Mouse (Mus musculus) left cerebral cortex, postnatal 25 days (tissue): ENCODE measurements at regions not wholly inside any gene's neighbourhood (a gene's known extent, or its start where the extent isn't known, plus 50 kb on each side); places are given as distances from the start of the nearest gene placed in this dataset.
A peak's percentile ranks its signal among the peaks of the same experiment; 100 is the strongest.

Experiments used
- DNase-seq, 2 experiments: peaks; one replicate each; pipeline ENCODE4 v3.0.0; 2022; ENCODE audit warnings: low spot score in 2 of 2, mixed read lengths in 1 of 2
- intact Hi-C: fragments of 180-260 bp; cut with DNase I; formaldehyde crosslinking; loops from one replicate; pipeline ENCODE4 v1.15.1; 2025

- intact Hi-C loops, result no loop called here
Observed at GRCm38 (mm10) chr4:66482495-66483291, 78.3 kb upstream of the Astn2 start.

GRCm38 (mm10) chr4:66478601-66479217 lies 74.3 kb upstream of the Astn2 start:
- intact Hi-C loops, result no loop called here
- DNase-seq, result peak in 1 of 2 experiments; percentile 5

More at GRCm38 (mm10) chr4:66482495-66483291, 78.3 kb upstream of the Astn2 start:
- peak; percentile 42 to 72 for DNase-seq
